ENCODE assay signal across 14 mouse cellular contexts in genomic region chr2:35110521-35110920, GRCm38 (mm10). TPM values are rescaled to one million over a fixed set of nuclear protein-coding genes. Genes with fewer than 3 reads are reported as not detected.
DNase-seq lines count a peak whose midpoint lies in the region; ATAC-seq and TF ChIP-seq lines count a peak whose summit lies in the region.
"Had no signal": no experiment of that assay in that cellular context is flagged by ENCODE, and none has a peak within 500 bp of the region (broad histone marks: within the 10 kb centered on the region; RNA-seq: fewer than 3 reads in every experiment).

No protein-coding gene starts in this region.

- WGBS in heart, embryonic 13.5 days = 50% methylated on average over 2 of the region's 2 CpGs
- WGBS in neural tube, embryonic 12.5 days = 77% methylated on average over 2 of the region's 2 CpGs
- WGBS in hindbrain, postnatal 0 days = 85% methylated on average over 2 of the region's 2 CpGs
- 90% methylated on average over 2 of the region's 2 CpGs for whole genome bisulfite sequencing in neural tube, embryonic 15.5 days

- no peaks in the 10 kb centered on the region for H3K9me3 ChIP-seq in heart, embryonic 13.5 days
- H3K9me3 ChIP-seq in neural tube, embryonic 12.5 days = no peaks in the 10 kb centered on the region
- no peaks in the 10 kb centered on the region for H3K9me3 ChIP-seq in hindbrain, postnatal 0 days (ENCODE audit: low read length)
- no peaks in the 10 kb centered on the region for H3K9me3 ChIP-seq in neural tube, embryonic 15.5 days (replicated peaks)
- H3K9me3 ChIP-seq: G1E had no signal

- no peak for TF ChIP-seq CTCF in hindbrain, postnatal 0 days (IDR thresholded peaks at IDR 0.05; ENCODE audit: low read depth)

- H3K4me2 ChIP-seq in heart, embryonic 13.5 days = peak overlapping the region; percentile 86
- peak overlapping the region; percentile 22; the same call in 1 of the 2 replicates for H3K4me2 ChIP-seq in neural tube, embryonic 12.5 days (replicated peaks)
- peak overlapping the region; percentile 55 for H3K4me2 ChIP-seq in hindbrain, postnatal 0 days (ENCODE audit: low read depth, low read length)
- peak overlapping the region; percentile 9; the same call in 1 of the 2 replicates for H3K4me2 ChIP-seq in neural tube, embryonic 15.5 days

- peaks cover 14% of the 10 kb centered on the region for H3K4me1 ChIP-seq in heart, embryonic 13.5 days
- H3K4me1 ChIP-seq in neural tube, embryonic 12.5 days = peaks cover 3% of the 10 kb centered on the region; the same call in 1 of the 2 replicates
- peaks cover 3% of the 10 kb centered on the region; the same call in 1 of the 2 replicates for H3K4me1 ChIP-seq in hindbrain, postnatal 0 days (ENCODE audit: insufficient read depth, low read length)
- H3K4me1 ChIP-seq in neural tube, embryonic 15.5 days = peaks cover 16% of the 10 kb centered on the region

- no peaks in the 10 kb centered on the region for H3K27me3 ChIP-seq in heart, embryonic 13.5 days (replicated peaks)
- no peaks in the 10 kb centered on the region for H3K27me3 ChIP-seq in neural tube, embryonic 12.5 days (replicated peaks)
- no peaks in the 10 kb centered on the region for H3K27me3 ChIP-seq in hindbrain, postnatal 0 days (ENCODE audit: insufficient read depth, low read length)
- H3K27me3 ChIP-seq in neural tube, embryonic 15.5 days (replicated peaks) = 0 out of 2 replicates have a peak, but pooled peaks cover 2% of the 10 kb centered on the region

- no peak overlapping the region for H3K9ac ChIP-seq in heart, embryonic 13.5 days
- H3K9ac ChIP-seq in neural tube, embryonic 12.5 days = no peak overlapping the region
- H3K9ac ChIP-seq in hindbrain, postnatal 0 days (replicated peaks; ENCODE audit: low read length) = no peak overlapping the region
- H3K9ac ChIP-seq in neural tube, embryonic 15.5 days (replicated peaks) = no peak overlapping the region

- H3K36me3 ChIP-seq in heart, embryonic 13.5 days = peaks cover 10% of the 10 kb centered on the region; the same call in 1 of the 2 replicates
- H3K36me3 ChIP-seq in neural tube, embryonic 12.5 days = peaks cover 4% of the 10 kb centered on the region; the same call in 1 of the 2 replicates
- H3K36me3 ChIP-seq in hindbrain, postnatal 0 days (ENCODE audit: insufficient read depth, low read length) = no peaks in the 10 kb centered on the region; the same call in 1 of the 2 replicates
- H3K36me3 ChIP-seq in neural tube, embryonic 15.5 days = no peaks in the 10 kb centered on the region

- ATAC-seq in heart, embryonic 13.5 days (ENCODE audit: extremely low read depth, insufficient number of reproducible peaks, low FRiP score, low TSS enrichment) = no peak
- no peak for ATAC-seq in neural tube, embryonic 12.5 days (ENCODE audit: low FRiP score, low read depth)
- no peak for ATAC-seq in hindbrain, postnatal 0 days
- no peak for ATAC-seq in neural tube, embryonic 15.5 days (ENCODE audit: low FRiP score)

- no peak overlapping the region for H3K27ac ChIP-seq in heart, embryonic 13.5 days (replicated peaks)
- H3K27ac ChIP-seq in neural tube, embryonic 12.5 days = no peak overlapping the region
- no peak overlapping the region for H3K27ac ChIP-seq in hindbrain, postnatal 0 days
- H3K27ac ChIP-seq in neural tube, embryonic 15.5 days (replicated peaks) = no peak overlapping the region

- DNase-seq in heart, adult 9 months (ENCODE audit: low spot score in 2 of 2) = no peak
- no peak for DNase-seq in neural tube, embryonic 10.5 days (ENCODE audit: extremely low spot score, low spot score)
- no peak for DNase-seq in hindbrain, postnatal 0 days (ENCODE audit: low spot score)
- DNase-seq in embryo, embryonic 10 days (ENCODE audit: low spot score) = no peak
- DNase-seq in embryo, embryonic 9.5 days (ENCODE audit: extremely low spot score) = no peak
- DNase-seq: adrenal gland, postnatal 25 days; cerebellum, postnatal 14 days; kidney, adult 18-20 months; retina, postnatal 1 day; thymus, postnatal 25 days had no signal

- H3K4me3 ChIP-seq in heart, embryonic 13.5 days = peak overlapping the region; percentile 19; the same call in 1 of the 2 replicates
- no peak overlapping the region for H3K4me3 ChIP-seq in neural tube, embryonic 12.5 days
- H3K4me3 ChIP-seq in hindbrain, postnatal 0 days (ENCODE audit: low read length) = no peak overlapping the region
- H3K4me3 ChIP-seq in neural tube, embryonic 15.5 days (replicated peaks) = no peak overlapping the region

RNA-seq across cellular contexts. Expression of gene Cntrl, which starts 1.2 kb away (rescaled TPM):
- 16.2 and 16.5 TPM in 2 replicates for polyA plus RNA-seq in heart, embryonic 13.5 days (2015; fragmentation: Nextera tagmentation; extraction: Ambion mirVana)
- 20.0 and 21.7 TPM in 2 replicates for polyA plus RNA-seq in neural tube, embryonic 12.5 days (2016; fragmentation: Nextera tagmentation; extraction: Ambion mirVana)
- total RNA-seq in hindbrain, postnatal 0 days (2014; rRNA removed) = 6.5 and 10.5 TPM in 2 replicates
- polyA plus RNA-seq in hindbrain, postnatal 0 days (2015; fragmentation: Nextera tagmentation; extraction: Ambion mirVana) = 9.0 and 10.7 TPM in 2 replicates
- polyA plus RNA-seq in neural tube, embryonic 15.5 days (2015; fragmentation: Nextera tagmentation; extraction: Ambion mirVana) = 8.4 and 13.7 TPM in 2 replicates

RNA-seq across cellular contexts. Expression of gene AI182371, which starts 9.2 kb away (rescaled TPM):
- polyA plus RNA-seq in heart, embryonic 13.5 days (2015; fragmentation: Nextera tagmentation; extraction: Ambion mirVana) = 0.35 and 0.74 TPM in 2 replicates
- polyA plus RNA-seq in neural tube, embryonic 12.5 days (2016; fragmentation: Nextera tagmentation; extraction: Ambion mirVana) = 0.19 and 0.24 TPM in 2 replicates
- 0.29 TPM in 1 of 2 replicates, not detected in the other for total RNA-seq in hindbrain, postnatal 0 days (2014; rRNA removed)
- polyA plus RNA-seq in hindbrain, postnatal 0 days (2015; fragmentation: Nextera tagmentation; extraction: Ambion mirVana) = 0.30 and 0.48 TPM in 2 replicates
- 0.26 and 0.82 TPM in 2 replicates for polyA plus RNA-seq in neural tube, embryonic 15.5 days (2015; fragmentation: Nextera tagmentation; extraction: Ambion mirVana)

RNA-seq across cellular contexts. Expression of gene Hc, which starts 49.3 kb away (rescaled TPM):
- polyA plus RNA-seq in heart, embryonic 13.5 days (2015; fragmentation: Nextera tagmentation; extraction: Ambion mirVana) = 0.19 and 0.83 TPM in 2 replicates
- 0.14 and 0.44 TPM in 2 replicates for polyA plus RNA-seq in neural tube, embryonic 12.5 days (2016; fragmentation: Nextera tagmentation; extraction: Ambion mirVana)
- total RNA-seq in hindbrain, postnatal 0 days (2014; rRNA removed) = 0.10 and 1.3 TPM in 2 replicates
- polyA plus RNA-seq in hindbrain, postnatal 0 days (2015; fragmentation: Nextera tagmentation; extraction: Ambion mirVana) = 0.63 and 0.69 TPM in 2 replicates
- polyA plus RNA-seq in neural tube, embryonic 15.5 days (2015; fragmentation: Nextera tagmentation; extraction: Ambion mirVana) = 0.61 and 0.68 TPM in 2 replicates
- total RNA-seq: adrenal gland, postnatal 25 days had no signal
- polyA plus RNA-seq: G1E had no signal

Comparison
In these comparisons a context has a peak if more than half of its experiments do, and no peak if none do; other contexts are left out.
1. H3K4me2 ChIP-seq: peak in every context shown above with its lines; median percentile 86 in heart, embryonic 13.5 days; 55 in hindbrain, postnatal 0 days; 22 in neural tube, embryonic 12.5 days; 9 in neural tube, embryonic 15.5 days.